Mouse (Mus musculus): ENCODE results near the gene B3gnt8. TPM values are rescaled to one million over a fixed set of nuclear protein-coding genes. Genes with fewer than 3 reads are reported as not detected.

Gene B3gnt8
- polyA plus RNA-seq, 1 experiment from 2014 or later, result 2.9 TPM

- 28% methylated on average over 15 of the region's 15 CpGs for WGBS (ENCODE audit: insufficient replicate concordance)
- H3K4me1 ChIP-seq, result peaks cover 80% of the 10 kb centered on the region
- H3K27me3 ChIP-seq (replicated peaks), result peaks cover 5% of the 10 kb centered on the region
- ATAC-seq, result no peak
- H3K4me3 ChIP-seq, result peak overlapping the region; percentile 67
- no peaks in the 10 kb centered on the region for H3K9me3 ChIP-seq (replicated peaks)
- H3K36me3 ChIP-seq, result peaks cover 9% of the 10 kb centered on the region
- H3K9ac ChIP-seq, result peak overlapping the region; percentile 60
- H3K4me2 ChIP-seq, result peak overlapping the region; percentile 81
- H3K27ac ChIP-seq, result peak overlapping the region; percentile 91
Observed at GRCm38 (mm10) chr7:25681341-25682231, 55.1 kb downstream of the B3gnt8 start.

GRCm38 (mm10) chr7:25683474-25684180 is 57.2 kb downstream of the B3gnt8 start:
- H3K4me1 ChIP-seq, result peaks cover 86% of the 10 kb centered on the region
- WGBS (ENCODE audit: insufficient replicate concordance), result 13% methylated on average over 7 of the region's 7 CpGs
- ATAC-seq, result peak; percentile 10
- peak overlapping the region; percentile 46 for H3K9ac ChIP-seq
- H3K4me3 ChIP-seq, result peak overlapping the region; percentile 6; the same call in 1 of the 2 replicates
- H3K27ac ChIP-seq, result peak overlapping the region; percentile 91
- H3K36me3 ChIP-seq, result peaks cover 9% of the 10 kb centered on the region
- H3K9me3 ChIP-seq (replicated peaks), result no peaks in the 10 kb centered on the region
- peak overlapping the region; percentile 81 for H3K4me2 ChIP-seq
- no peaks in the 10 kb centered on the region for H3K27me3 ChIP-seq (replicated peaks)

GRCm38 (mm10) chr7:25684659-25685058 is 58.2 kb downstream of the B3gnt8 start:
- Histone ChIP-seq H3K9me3 (replicated peaks) (no peaks in the 10 kb centered on the region), H3K36me3 (peaks cover 9% of the 10 kb centered on the region), H3K4me1 (peaks cover 85% of the 10 kb centered on the region), H3K4me3 (no peak overlapping the region), H3K4me2 (no peak overlapping the region), H3K27me3 (replicated peaks) (no peaks in the 10 kb centered on the region), H3K27ac (peak overlapping the region; percentile 95; the same call in 1 of the 2 replicates), H3K9ac (no peak overlapping the region)
- ATAC-seq, result no peak
- 84% methylated on average over 6 of the region's 6 CpGs for WGBS (ENCODE audit: insufficient replicate concordance)

Other genes starting within 250 kb of the B3gnt8 start
- 2.9 and 3.3 TPM in 2 replicates for gene Lipe, start 227.9 kb upstream of the B3gnt8 start, polyA plus RNA-seq (2016; fragmentation: Nextera tagmentation; extraction: Ambion mirVana)
- gene Cxcl17, start 213.8 kb upstream of the B3gnt8 start, polyA plus RNA-seq (2016; fragmentation: Nextera tagmentation; extraction: Ambion mirVana), result 0.30 TPM in 1 of 2 replicates, not detected in the other
- gene Ceacam1, start 149.1 kb upstream of the B3gnt8 start, polyA plus RNA-seq (2016; fragmentation: Nextera tagmentation; extraction: Ambion mirVana), result 1.9 and 2.4 TPM in 2 replicates
- gene Ceacam2, start 86.8 kb upstream of the B3gnt8 start, polyA plus RNA-seq (2016; fragmentation: Nextera tagmentation; extraction: Ambion mirVana), result not detected in 2 replicates
- gene Erich4, start 10.8 kb upstream of the B3gnt8 start, polyA plus RNA-seq (2016; fragmentation: Nextera tagmentation; extraction: Ambion mirVana), result 0.13 and 0.14 TPM in 2 replicates
- 12.4 and 15.9 TPM in 2 replicates for gene Dmac2, start 7.2 kb upstream of the B3gnt8 start, polyA plus RNA-seq (2016; fragmentation: Nextera tagmentation; extraction: Ambion mirVana)
- 21.0 and 21.7 TPM in 2 replicates for gene Bckdha, start 32.3 kb downstream of the B3gnt8 start, polyA plus RNA-seq (2016; fragmentation: Nextera tagmentation; extraction: Ambion mirVana)
- gene Exosc5, start 32.5 kb downstream of the B3gnt8 start, polyA plus RNA-seq (2016; fragmentation: Nextera tagmentation; extraction: Ambion mirVana), result 80.4 and 82.2 TPM in 2 replicates
- gene Tmem91, start 48.5 kb downstream of the B3gnt8 start, polyA plus RNA-seq (2016; fragmentation: Nextera tagmentation; extraction: Ambion mirVana), result 2.0 and 3.2 TPM in 2 replicates
- gene B9d2, start 54.1 kb downstream of the B3gnt8 start, polyA plus RNA-seq (2016; fragmentation: Nextera tagmentation; extraction: Ambion mirVana), result 24.9 and 29.5 TPM in 2 replicates
- 13.6 and 14.2 TPM in 2 replicates for gene Tgfb1, start 60.3 kb downstream of the B3gnt8 start, polyA plus RNA-seq (2016; fragmentation: Nextera tagmentation; extraction: Ambion mirVana)
- gene Ccdc97, start 92.4 kb downstream of the B3gnt8 start, polyA plus RNA-seq (2016; fragmentation: Nextera tagmentation; extraction: Ambion mirVana), result 14.7 and 15.2 TPM in 2 replicates
- 46.1 and 52.3 TPM in 2 replicates for gene Hnrnpul1, start 128.1 kb downstream of the B3gnt8 start, polyA plus RNA-seq (2016; fragmentation: Nextera tagmentation; extraction: Ambion mirVana)
- gene Axl, start 162.1 kb downstream of the B3gnt8 start, polyA plus RNA-seq (2016; fragmentation: Nextera tagmentation; extraction: Ambion mirVana), result 14.1 and 20.1 TPM in 2 replicates
- gene Cyp2s1, start 190.3 kb downstream of the B3gnt8 start, polyA plus RNA-seq (2016; fragmentation: Nextera tagmentation; extraction: Ambion mirVana), result 0.62 and 0.81 TPM in 2 replicates

Measured in liver, embryonic 12.5 days (tissue).